Mouse (Mus musculus): ENCODE measurements around the gene Krt79.

Gene Krt79

GRCm38 (mm10) chr15:101879776-101880175 is 60.3 kb downstream of the Krt79 start:
- H3K9me3 ChIP-seq (ENCODE audit: low read length): no peaks in the 10 kb centered on the region
- TF ChIP-seq CTCF (conservative IDR thresholded peaks at IDR 0.05; ENCODE audit: low read length) (no peak), POU5F1 (IDR thresholded peaks at IDR 0.05; ENCODE audit: borderline replicate concordance, low read length) (no peak), NANOG (IDR thresholded peaks at IDR 0.05; ENCODE audit: borderline replicate concordance, low read length) (no peak)
- H3K36me3 ChIP-seq (ENCODE audit: insufficient read depth, low read length): no peaks in the 10 kb centered on the region
- peaks cover 13% of the 10 kb centered on the region; the same call in 1 of the 2 replicates for H3K27me3 ChIP-seq (ENCODE audit: insufficient read depth, low read length)
- H3K4me1 ChIP-seq (replicated peaks; ENCODE audit: low read depth, low read length): no peaks in the 10 kb centered on the region
- H3K4me3 ChIP-seq (replicated peaks; ENCODE audit: low read length): no peak overlapping the region
